Mouse (Mus musculus) bone marrow, adult 2 months (tissue): Measurements from ENCODE around the gene Icmt.

Experiments
- CTCF ChIP-seq: fragments of 200-500 bp; IDR thresholded peaks from 2 replicates; pipeline ENCODE4 v1.5.1; 2011; ENCODE audit warnings: low read length, control low read depth; ENCODE audit not compliant: control insufficient read depth, insufficient read depth
- POLR2A ChIP-seq: fragments of 200-500 bp; IDR thresholded peaks from 2 replicates; pipeline ENCODE4 v1.6.1; 2011; ENCODE audit warnings: low read depth, mild to moderate bottlenecking, control low read depth, low read length, borderline replicate concordance; ENCODE audit not compliant: control insufficient read depth

DNA sequence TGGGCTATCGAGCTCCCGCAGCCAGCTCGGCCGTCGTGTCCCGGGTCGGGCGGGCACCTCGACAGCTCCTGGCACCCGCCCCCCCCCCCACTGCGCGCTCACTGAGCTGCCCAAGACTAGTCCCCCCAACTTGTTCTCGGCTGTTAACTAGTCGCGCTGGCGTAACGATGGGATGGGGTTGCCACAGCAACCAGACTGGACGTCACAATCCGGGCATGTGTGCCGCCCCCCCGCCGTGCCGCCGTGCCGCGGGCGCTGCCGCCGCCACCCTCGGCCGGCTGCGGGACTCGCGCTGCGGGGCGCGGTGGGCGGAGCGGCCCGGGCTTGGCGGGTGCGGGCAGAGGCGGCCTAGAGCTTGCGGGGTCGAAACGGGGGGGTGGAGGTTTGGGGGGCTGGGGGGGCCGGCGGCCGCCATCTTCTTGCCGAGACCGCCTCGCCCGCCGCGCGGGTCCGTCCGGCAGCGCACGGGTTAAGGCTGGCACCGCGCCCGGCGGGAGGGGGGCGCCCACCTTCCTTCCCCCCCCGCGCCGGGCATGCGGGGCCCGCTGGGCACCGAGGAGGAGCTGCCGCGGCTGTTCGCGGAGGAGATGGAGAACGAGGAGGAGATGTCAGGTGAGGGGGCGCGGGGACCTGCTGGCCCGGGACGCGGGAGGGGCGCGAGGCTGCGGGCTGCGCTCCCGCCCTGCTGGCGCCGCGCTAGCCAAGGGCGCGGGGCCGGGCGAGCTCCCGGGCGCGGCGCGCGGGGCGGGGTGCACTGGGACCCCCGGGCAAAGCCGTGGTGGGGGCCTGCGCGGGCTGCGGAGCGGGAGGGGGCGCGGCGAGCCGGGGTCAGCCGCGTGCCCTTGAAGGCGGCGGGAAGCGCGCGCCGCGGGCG lies 41.6 kb downstream of the Icmt start, which contains the start of gene Chd5:
- TF ChIP-seq POLR2A = no peak
- TF ChIP-seq CTCF = no peak
